Mouse (Mus musculus) embryonic facial prominence, embryonic 10.5 days (tissue): Measurements from ENCODE around the gene Myo1d. TPM values are rescaled to one million over a fixed set of nuclear protein-coding genes. Genes with fewer than 3 reads are reported as not detected.

ENCODE experiments used
- DNase-seq: peaks from one replicate; pipeline ENCODE4 v3.0.0-alpha.2; 2017; ENCODE audit warnings: low spot score
- H3K27ac ChIP-seq: fragments of 300-500 bp; sonication (generic); replicated peaks from 2 replicates; pipeline ENCODE4 v1.5.1; 2016; ENCODE audit warnings: mild to moderate bottlenecking
- H3K27me3 ChIP-seq: fragments of 300-500 bp; sonication (generic); replicated peaks from 2 replicates; pipeline ENCODE4 v1.6.1; 2016; ENCODE audit warnings: low read depth, mild to moderate bottlenecking; ENCODE audit not compliant: poor library complexity, severe bottlenecking
- H3K36me3 ChIP-seq: fragments of 300-500 bp; sonication (generic); replicated peaks from 2 replicates; pipeline ENCODE4 v1.6.1; 2016; ENCODE audit warnings: mild to moderate bottlenecking, moderate library complexity
- H3K4me1 ChIP-seq: fragments of 300-500 bp; sonication (generic); 2 replicates; pipeline ENCODE4 v1.6.1; 2016
- H3K4me3 ChIP-seq: fragments of 300-500 bp; sonication (generic); 2 replicates; pipeline ENCODE4 v1.5.1; 2016; ENCODE audit warnings: mild to moderate bottlenecking, moderate library complexity
- H3K9me3 ChIP-seq: fragments of 300-500 bp; sonication (generic); 2 replicates; pipeline ENCODE4 v1.6.1; 2016; ENCODE audit warnings: mild to moderate bottlenecking
- WGBS: fragments of 180-500 bp; shearing (Covaris S2); methylation state at CpG from one replicate; pipeline ENCODE4 v1.1.7; 2016; 5-methylcytosine and 5-hydroxymethylcytosine counted together
- polyA plus RNA-seq: library from polyadenylated mRNA; unstranded; fragments of >200 nt; fragmentation: Nextera tagmentation; extraction: Ambion mirVana; gene quantifications from 2 replicates; pipeline ENCODE4 v1.2.1, GENCODE M21; 2016

Myo1d gene
- polyA plus RNA-seq, 1 experiment from 2014 or later, result 4.0 TPM

GRCm38 (mm10) chr11:80628581-80628980 is 151.2 kb downstream of the Myo1d start:
- no peaks in the 10 kb centered on the region for H3K27me3 ChIP-seq
- H3K9me3 ChIP-seq, result no peaks in the 10 kb centered on the region
- no peak overlapping the region for H3K4me3 ChIP-seq
- DNase-seq, result no peak
- H3K4me1 ChIP-seq, result 0 out of 2 replicates have a peak, but pooled peaks cover 2% of the 10 kb centered on the region
- 80% methylated on average over 4 of the region's 4 CpGs for WGBS
- no peak overlapping the region for H3K27ac ChIP-seq
- no peaks in the 10 kb centered on the region for H3K36me3 ChIP-seq

DNA sequence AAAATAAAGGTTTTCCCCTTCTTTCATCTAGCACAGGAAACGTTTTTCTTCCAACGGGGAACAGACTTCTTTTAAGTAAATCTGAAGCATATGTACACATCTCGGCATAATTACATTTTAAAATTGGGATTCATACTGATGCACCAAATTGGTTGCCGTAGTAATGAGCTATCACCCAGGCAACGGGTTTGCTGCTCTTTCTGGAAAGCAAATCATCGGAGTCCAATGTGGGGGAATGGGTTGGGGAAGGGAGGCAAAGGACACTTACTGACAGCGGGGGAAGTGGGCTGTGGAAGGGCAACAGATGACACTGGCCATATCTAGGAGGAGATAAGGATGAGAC is 156.8 kb downstream of the Myo1d start:
- Histone ChIP-seq H3K27ac (no peak overlapping the region), H3K36me3 (no peaks in the 10 kb centered on the region), H3K27me3 (peaks cover 6% of the 10 kb centered on the region), H3K9me3 (no peaks in the 10 kb centered on the region), H3K4me3 (peak overlapping the region; percentile 35), H3K4me1 (peaks cover 16% of the 10 kb centered on the region)
- peak; percentile 35 for DNase-seq
- 29% methylated on average over 7 of the region's 7 CpGs for WGBS

DNA sequence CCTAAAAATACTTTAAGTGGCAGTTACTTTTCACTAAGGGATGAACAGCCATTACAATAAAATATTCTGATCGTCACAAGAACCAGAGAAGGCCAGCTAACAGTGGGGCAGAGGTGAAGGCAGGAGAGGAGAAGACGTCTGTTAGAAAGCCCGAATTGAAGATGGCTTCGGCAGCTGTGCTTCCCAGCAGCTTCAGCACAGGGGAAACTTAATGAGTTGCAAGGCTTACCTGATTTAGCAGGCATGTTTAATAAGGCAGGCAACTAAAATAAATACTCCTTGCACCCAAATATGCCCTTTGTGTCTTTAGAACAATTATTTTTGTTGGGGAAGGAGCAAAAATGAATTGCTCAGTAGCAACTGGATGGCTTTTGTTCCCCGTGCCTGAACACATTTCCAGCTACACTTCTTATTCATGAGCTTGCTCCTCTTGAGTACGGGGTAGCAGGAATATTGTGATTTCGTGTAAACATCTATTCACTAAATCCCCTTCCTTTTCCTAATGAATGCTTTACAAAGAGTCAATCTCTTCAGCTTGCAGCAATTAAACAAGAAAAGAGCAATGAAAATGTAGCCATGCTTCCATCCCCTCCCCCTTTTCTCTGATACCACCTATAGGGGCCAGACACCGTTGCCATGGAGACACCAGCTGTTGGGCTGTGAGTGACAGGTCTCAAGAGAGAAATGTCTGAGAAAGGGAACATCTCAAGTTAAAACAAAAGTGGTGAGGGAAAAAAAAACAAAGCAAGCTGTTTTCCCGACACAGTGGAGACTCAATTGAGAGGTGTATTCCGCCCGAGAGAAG is 157.4 kb downstream of the Myo1d start:
- Histone ChIP-seq H3K9me3 (no peaks in the 10 kb centered on the region), H3K27me3 (peaks cover 6% of the 10 kb centered on the region), H3K4me1 (peaks cover 16% of the 10 kb centered on the region), H3K4me3 (peak overlapping the region; percentile 35), H3K36me3 (no peaks in the 10 kb centered on the region), H3K27ac (peak overlapping the region; percentile 70)
- WGBS, result 15% methylated on average over 11 of the region's 11 CpGs
- DNase-seq, result peak; percentile 74

GRCm38 (mm10) chr11:80614949-80615725 is 164.7 kb downstream of the Myo1d start:
- H3K4me1 ChIP-seq, result peaks cover 12% of the 10 kb centered on the region
- no peak for DNase-seq
- no peak overlapping the region for H3K4me3 ChIP-seq
- no peaks in the 10 kb centered on the region for H3K36me3 ChIP-seq
- H3K27ac ChIP-seq, result no peak overlapping the region
- no peaks in the 10 kb centered on the region for H3K9me3 ChIP-seq
- 48% methylated on average over 6 of the region's 6 CpGs for WGBS
- H3K27me3 ChIP-seq, result peaks cover 5% of the 10 kb centered on the region

GRCm38 (mm10) chr11:80614418-80614817 is 165.4 kb downstream of the Myo1d start:
- no peaks in the 10 kb centered on the region for H3K36me3 ChIP-seq
- H3K4me3 ChIP-seq, result no peak overlapping the region
- peak; percentile 41 for DNase-seq
- peaks cover 12% of the 10 kb centered on the region for H3K4me1 ChIP-seq
- H3K27ac ChIP-seq, result no peak overlapping the region
- H3K9me3 ChIP-seq, result no peaks in the 10 kb centered on the region
- H3K27me3 ChIP-seq, result no peaks in the 10 kb centered on the region
- 42% methylated on average over 5 of the region's 5 CpGs for WGBS

GRCm38 (mm10) chr11:80613534-80613933 is 166.3 kb downstream of the Myo1d start:
- no peaks in the 10 kb centered on the region for H3K27me3 ChIP-seq
- DNase-seq, result peak; percentile 83
- H3K36me3 ChIP-seq, result no peaks in the 10 kb centered on the region
- no peak overlapping the region for H3K4me3 ChIP-seq
- 16% methylated on average over 6 of the region's 6 CpGs for WGBS
- no peaks in the 10 kb centered on the region for H3K9me3 ChIP-seq
- H3K27ac ChIP-seq, result no peak overlapping the region
- H3K4me1 ChIP-seq, result peaks cover 12% of the 10 kb centered on the region

- peak overlapping the region; percentile 51 for H3K4me3 ChIP-seq
These were observed 177.0 kb downstream of the Myo1d start for GRCm38 (mm10) chr11:80602707-80603441.

DNA sequence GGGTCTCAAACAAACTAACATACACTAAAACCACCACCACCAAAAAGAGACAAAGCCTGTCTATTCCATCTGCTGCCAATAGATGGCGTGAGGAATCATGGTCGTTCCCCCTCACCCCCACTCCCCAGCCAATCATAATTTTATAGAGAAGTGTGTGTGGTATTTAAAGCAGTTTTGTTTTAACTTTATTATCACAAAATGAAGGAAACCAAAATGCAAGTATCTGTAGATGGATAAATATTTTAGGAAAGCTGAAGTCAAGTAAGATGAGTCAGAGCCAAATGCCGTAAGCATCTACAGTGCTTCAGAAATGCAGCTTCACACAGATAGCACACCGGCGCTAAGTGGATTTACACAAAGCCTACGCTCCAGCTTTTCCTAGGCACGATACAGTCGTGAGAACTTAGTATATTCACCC is 177.8 kb downstream of the Myo1d start:
- Histone ChIP-seq H3K36me3 (no peaks in the 10 kb centered on the region), H3K4me1 (peaks cover 23% of the 10 kb centered on the region), H3K27ac (peak overlapping the region; percentile 81; the same call in 1 of the 2 replicates), H3K4me3 (no peak overlapping the region), H3K27me3 (peaks cover 19% of the 10 kb centered on the region), H3K9me3 (no peaks in the 10 kb centered on the region)
- peak; percentile 26 for DNase-seq
- 27% methylated on average over 8 of the region's 8 CpGs for WGBS

More at GRCm38 (mm10) chr11:80602707-80603441, 177.0 kb downstream of the Myo1d start:
- H3K27ac ChIP-seq, result peak overlapping the region; percentile 81
- peak; percentile 60 for DNase-seq
- peaks cover 26% of the 10 kb centered on the region for H3K4me1 ChIP-seq
- peaks cover 19% of the 10 kb centered on the region for H3K27me3 ChIP-seq
- no peaks in the 10 kb centered on the region for H3K36me3 ChIP-seq
- no peaks in the 10 kb centered on the region for H3K9me3 ChIP-seq
- 3% methylated on average over 24 of the region's 24 CpGs for WGBS

DNA sequence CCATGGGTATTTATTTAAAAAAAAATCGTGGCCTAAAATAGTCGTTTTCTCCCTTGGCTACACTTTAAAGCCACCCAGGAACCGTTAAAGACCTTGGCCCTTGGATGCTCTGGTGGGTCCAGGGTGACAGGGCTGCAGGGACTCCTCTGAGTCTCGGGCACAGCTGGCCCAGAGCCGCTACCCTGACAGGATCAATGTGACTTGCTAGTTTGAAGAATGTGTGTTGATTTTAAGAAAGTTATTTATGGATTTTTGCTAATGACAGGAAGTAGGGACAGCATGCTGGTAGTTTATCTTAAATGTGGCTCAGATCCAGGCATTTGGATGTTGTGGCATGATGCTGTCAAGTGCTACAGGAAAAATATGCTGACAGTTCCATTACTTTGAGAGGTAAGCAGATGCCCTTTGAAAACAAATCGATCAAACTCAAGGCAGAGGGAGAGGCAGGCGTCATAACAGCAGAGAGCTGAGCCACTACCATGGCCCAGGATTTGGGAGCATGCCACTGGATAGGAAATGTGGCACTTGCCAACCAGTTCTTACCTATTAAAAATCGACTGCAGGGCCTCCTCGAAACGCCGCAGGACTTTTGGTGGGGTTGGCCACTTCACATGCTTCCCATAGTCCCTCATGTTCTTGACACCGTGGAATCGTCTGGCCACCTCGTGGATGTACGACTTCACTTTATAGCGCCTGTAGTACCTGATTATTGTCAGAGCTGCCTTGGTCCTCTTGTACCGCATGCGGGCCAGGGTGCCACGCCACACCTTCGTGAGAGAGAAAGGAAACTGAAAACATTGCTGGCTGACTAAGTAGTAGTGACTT is 178.6 kb downstream of the Myo1d start:
- no peaks in the 10 kb centered on the region for H3K36me3 ChIP-seq
- H3K9me3 ChIP-seq, result no peaks in the 10 kb centered on the region
- no peak overlapping the region; the same call in 1 of the 2 replicates for H3K27ac ChIP-seq
- H3K27me3 ChIP-seq, result peaks cover 19% of the 10 kb centered on the region
- DNase-seq, result no peak
- H3K4me3 ChIP-seq, result no peak overlapping the region
- WGBS, result 82% methylated on average over 20 of the region's 20 CpGs
- H3K4me1 ChIP-seq, result peaks cover 23% of the 10 kb centered on the region

- Histone ChIP-seq H3K27me3 (no peaks in the 10 kb centered on the region), H3K36me3 (no peaks in the 10 kb centered on the region), H3K4me3 (no peak overlapping the region), H3K27ac (no peak overlapping the region), H3K9me3 (no peaks in the 10 kb centered on the region), H3K4me1 (peaks cover 2% of the 10 kb centered on the region)
- DNase-seq, result no peak
- WGBS, result 80% methylated on average over 1 of the region's 1 CpGs
These were observed 184.3 kb downstream of the Myo1d start for GRCm38 (mm10) chr11:80595482-80595881.

- no peak for DNase-seq
- H3K27me3 ChIP-seq, result no peaks in the 10 kb centered on the region
- H3K36me3 ChIP-seq, result no peaks in the 10 kb centered on the region
- no peak overlapping the region for H3K27ac ChIP-seq
- WGBS, result 30% methylated on average over 5 of the region's 5 CpGs
- peaks cover 33% of the 10 kb centered on the region for H3K4me1 ChIP-seq
- H3K4me3 ChIP-seq, result no peak overlapping the region
- no peaks in the 10 kb centered on the region for H3K9me3 ChIP-seq
These were observed 190.4 kb downstream of the Myo1d start for GRCm38 (mm10) chr11:80589387-80589786.

- Histone ChIP-seq H3K36me3 (no peaks in the 10 kb centered on the region), H3K4me1 (peaks cover 36% of the 10 kb centered on the region), H3K9me3 (no peaks in the 10 kb centered on the region), H3K4me3 (no peak overlapping the region), H3K27me3 (peaks cover 11% of the 10 kb centered on the region), H3K27ac (peak overlapping the region; percentile 35; the same call in 1 of the 2 replicates)
- DNase-seq, result no peak
These were observed 194.1 kb downstream of the Myo1d start for GRCm38 (mm10) chr11:80585761-80586160.
